Mouse (Mus musculus): ENCODE results near the gene Pex7. TPM values are rescaled to one million over a fixed set of nuclear protein-coding genes. Genes with fewer than 3 reads are reported as not detected.
A peak's percentile ranks its signal among the peaks of the same experiment; 100 is the strongest.

Pex7 gene
- total RNA-seq, 2 experiments from 2014 or later = 26.1 to 27.4 TPM

DNA sequence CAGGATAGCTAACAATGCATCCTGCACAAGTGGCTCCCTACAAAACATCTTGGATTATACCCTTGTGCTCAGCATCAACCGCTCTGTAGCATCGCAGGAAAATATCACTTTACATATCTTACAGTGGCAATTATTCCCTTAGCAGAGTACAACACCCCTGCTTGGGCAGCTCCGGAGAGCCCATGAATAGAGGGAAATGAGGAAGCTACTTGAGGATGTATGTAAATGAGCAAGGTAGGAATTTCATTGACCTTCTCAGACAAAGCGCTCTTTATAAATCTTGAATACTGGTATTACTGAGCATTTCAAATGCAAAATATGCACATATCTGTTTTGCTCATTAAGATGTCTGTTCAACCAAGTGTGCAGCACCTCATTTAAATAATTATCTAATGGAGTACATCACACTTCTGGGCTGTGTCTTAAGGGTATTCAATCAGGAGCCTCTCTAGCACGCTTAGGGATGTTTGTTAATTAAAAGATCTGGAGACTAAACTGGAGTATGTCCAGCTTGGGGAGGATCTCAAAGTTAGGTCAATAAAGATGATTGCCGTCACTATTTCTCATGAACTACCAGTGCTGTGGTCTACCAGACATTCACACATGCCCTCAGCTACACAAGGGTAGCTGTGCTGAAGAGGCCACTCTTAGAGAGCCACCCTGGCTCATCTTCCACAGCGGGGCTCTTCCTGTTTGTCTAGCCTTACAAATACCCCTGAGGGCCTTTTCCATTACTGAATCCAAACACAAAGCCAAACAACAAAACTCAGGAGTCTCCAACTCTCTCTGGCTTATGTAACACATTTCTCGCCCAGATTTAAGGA, 71.4 kb downstream of the Pex7 start:
- intact Hi-C loops (cut with DNase I) = no loop called here
- DNase-seq (ENCODE audit: low spot score in 2 of 2) = no peak

DNA sequence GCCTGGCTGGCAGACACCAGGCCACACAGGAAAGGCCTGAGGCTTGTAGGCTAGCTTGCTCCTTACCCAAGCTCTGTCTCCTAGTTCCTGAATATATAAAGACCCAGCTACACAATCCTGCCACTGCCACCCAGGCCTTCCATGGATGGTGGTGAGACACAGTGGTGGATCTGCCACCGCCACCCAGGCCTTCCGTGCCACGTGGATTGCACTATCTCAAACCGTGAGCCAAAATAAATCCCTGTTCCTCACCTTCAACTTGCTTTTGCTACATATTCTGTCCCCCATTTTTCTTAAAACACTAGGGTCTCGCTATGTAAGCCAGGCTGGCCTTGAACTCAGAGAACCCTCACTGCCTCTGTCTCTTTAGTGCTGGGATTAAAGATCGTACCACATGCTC, 73.3 kb downstream of the Pex7 start:
- intact Hi-C loops (cut with DNase I) = no loop called here
- DNase-seq (ENCODE audit: low spot score in 2 of 2) = no peak

DNA sequence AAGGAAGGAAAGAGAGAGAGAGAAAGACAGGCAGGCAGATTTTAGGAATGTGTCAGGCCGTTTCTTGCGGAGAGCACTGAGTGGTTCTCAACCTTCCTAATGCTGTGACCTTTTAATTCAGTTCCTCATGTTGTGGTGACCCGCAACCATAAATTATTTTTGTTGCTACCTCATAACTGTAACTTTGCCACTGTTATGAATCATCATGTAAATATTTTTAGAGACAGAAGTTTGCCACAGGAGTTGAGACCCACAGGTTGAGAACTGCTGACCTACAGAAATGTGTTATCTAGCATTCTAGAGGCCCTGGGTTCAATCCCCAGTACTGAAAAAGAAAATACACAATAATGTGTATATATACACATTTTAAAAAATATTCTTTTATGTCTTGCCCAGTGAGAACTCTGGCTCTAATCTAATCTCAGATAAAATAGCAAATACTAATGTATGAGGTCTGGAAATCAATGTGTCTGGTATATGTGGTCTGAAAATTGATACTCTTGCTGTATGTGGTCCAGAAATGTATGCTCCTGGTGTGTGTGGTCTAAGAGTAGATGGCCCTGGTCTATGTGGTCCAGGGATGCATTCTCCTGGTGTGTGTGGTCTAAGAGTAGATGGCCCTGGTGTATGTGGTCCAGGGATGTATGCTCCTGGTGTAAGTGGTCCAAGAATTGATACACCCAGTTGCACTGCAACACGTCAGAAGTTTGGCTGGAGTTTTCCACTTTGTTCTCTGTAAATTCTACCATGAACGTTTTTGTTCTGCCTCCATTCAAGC, 76.2 kb downstream of the Pex7 start:
- intact Hi-C loops (cut with DNase I) = no loop called here

DNA sequence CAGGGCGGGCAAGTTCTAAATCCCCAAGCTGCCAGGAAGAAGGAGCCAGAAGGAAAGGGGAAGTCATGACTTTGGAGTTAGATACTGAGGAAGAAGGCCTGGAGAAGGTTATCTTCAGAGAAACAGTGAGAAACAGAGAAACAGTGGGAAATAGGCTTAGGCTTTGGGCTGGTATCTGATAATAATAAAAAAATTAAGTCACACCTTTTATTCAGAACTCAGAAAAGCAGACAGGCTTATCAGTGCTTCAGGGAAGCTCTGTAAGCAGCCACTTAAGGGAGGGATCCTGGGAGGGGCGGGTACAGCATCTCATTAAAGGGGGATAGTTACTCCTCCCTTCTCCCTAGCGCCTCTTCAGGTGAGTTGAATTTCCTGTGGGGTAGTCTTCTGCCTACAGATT, 86.5 kb downstream of the Pex7 start:
- no peak for DNase-seq (ENCODE audit: low spot score in 2 of 2)
- intact Hi-C loops (cut with DNase I) = loop anchor here (5.0 kb wide), 1 partner anchor 889 kb away; no protein-coding TSS in a partner anchor

More for the DNA sequence above, 76.2 kb downstream of the Pex7 start:
- no peak for DNase-seq (ENCODE audit: low spot score in 2 of 2)

DNA sequence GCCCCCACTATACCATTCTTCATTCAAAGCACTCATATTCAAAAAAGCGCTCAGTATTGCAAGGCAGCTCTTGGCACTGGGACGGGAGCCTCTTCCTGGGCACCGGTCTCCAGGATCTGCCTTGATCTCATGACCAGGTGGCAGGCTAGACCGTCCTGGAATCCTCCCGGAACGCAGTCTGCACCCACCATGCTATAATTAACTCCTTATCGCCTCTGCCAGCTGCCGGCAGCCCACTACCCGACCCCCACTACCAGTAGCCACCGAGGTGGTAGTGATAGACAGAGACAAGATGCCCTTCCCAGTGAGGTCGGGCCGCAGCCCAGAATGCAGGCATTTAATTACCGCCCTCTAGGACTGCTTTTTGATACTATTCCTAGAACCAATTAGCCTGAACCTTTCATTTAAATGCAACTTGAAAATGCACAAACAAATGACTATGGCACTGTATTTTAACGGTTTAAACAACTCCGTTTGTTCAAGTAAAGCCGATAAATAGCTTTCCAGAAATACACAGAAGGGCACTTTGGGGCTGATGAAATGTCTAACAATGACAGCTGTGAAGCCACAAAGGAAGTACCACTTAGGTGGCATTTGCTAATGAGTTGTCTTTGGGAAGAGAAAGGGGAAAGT, 88.7 kb downstream of the Pex7 start:
- intact Hi-C loops (cut with DNase I) = no loop called here
- no peak for DNase-seq (ENCODE audit: low spot score in 2 of 2)

DNA sequence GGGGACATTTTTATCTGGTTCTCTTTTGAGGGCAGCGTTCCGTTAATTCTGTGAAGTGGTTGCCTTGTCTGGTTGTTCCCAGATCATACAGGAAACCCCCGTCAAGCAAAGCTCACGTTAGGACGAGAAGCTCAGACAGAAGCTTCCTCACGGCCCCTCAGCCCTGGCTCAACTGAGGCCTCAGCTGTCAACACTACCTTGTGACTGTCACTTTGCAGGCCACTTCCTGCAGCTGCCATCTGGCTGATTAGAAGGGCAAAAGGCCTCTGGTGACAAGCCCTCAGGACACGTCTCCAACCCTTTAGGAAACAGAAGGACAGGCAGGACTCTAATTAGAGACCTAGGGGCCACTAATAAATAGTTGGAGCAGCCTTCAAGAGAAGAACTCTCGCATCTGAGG, 92.1 kb downstream of the Pex7 start:
- intact Hi-C loops (cut with DNase I) = no loop called here
- DNase-seq (ENCODE audit: low spot score in 2 of 2) = no peak

DNA sequence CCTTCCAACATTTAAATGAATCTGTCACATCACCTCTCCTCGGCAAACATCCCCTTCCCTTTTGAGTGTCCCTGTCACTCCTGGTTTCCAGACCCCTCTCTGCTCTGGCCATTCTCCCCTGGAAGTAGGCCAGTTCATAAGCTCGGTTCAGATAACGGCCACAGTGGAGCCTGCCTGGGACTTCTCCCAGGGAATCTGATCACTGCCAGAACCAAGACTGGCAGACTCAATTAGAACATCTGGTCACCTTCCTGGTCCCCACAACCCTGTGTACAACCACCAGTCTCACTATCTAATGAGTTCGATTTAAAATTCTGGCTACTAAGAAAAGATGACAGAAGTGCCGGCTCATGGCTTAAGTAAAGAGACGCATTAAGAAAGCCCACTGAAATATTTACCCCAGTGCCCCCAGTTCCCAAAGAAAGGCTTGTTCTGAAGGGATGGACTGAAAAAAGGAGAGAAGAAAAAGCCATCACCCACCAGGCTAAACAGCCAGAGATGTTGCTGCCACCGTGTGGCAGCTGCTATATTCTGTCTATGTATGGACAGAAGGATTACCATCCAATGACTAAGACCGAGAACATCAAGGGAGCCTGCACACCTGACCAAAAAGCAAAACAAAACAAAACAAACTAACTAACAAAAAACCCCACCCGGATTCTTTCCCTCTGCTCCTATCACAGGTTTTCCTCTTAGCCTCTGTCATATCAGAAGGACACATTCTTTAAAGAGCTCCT, 95.9 kb downstream of the Pex7 start:
- intact Hi-C loops (cut with DNase I) = loop anchor here (2.0 kb wide), 1 partner anchor 99 kb away; the partner anchor contains the start of gene Il20ra
- peak; percentile 39 to 56 for DNase-seq (ENCODE audit: low spot score in 2 of 2)

DNA sequence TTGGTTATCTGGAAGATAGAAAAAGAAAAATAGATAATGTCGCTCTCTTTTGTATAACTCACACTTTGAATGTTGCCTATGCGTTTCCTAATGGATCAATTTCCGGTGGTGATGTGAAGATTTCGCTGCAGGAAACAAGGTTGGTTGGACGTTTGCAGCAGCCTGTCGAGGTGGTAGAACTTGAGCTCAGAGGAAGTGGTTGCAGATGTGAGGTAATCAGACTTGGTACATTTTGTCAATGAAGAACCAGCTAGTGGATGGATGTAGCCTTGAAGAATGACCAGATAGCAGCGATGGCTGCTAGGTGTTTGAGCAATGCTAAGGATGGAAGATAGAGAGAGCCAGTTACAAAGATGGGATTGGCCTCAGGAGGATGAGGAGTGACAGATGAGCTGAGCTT, 102.7 kb downstream of the Pex7 start:
- no peak for DNase-seq (ENCODE audit: low spot score in 2 of 2)
- intact Hi-C loops (cut with DNase I) = no loop called here

Other genes with a start within 250 kb of the Pex7 start
- under 1 TPM; 0.32 to 0.33 TPM for gene Il20ra, start 195.1 kb downstream of the Pex7 start, total RNA-seq (2021)
- gene Slc35d3, start 56.2 kb downstream of the Pex7 start, total RNA-seq (2021) = 1 to 10 TPM; 1.2 to 2.4 TPM
- 10 to 100 TPM; 39.9 to 47.5 TPM for gene Map3k5, start 26.8 kb upstream of the Pex7 start, total RNA-seq (2021)
- 10 to 100 TPM; 76.4 to 76.6 TPM for gene Map7, start 240.8 kb upstream of the Pex7 start, total RNA-seq (2021)